Mouse (Mus musculus): ENCODE results near the gene Slc9a5.

GRCm38 (mm10) chr8:105380308-105380707 lies 31.7 kb downstream of the Slc9a5 start:
- TF ChIP-seq CTCF (IDR thresholded peaks at IDR 0.05; ENCODE audit: low read depth) = no peak
- no peak for TF ChIP-seq EP300 (optimal IDR thresholded peaks at IDR 0.05)

Measured in stomach, postnatal 0 days (tissue).